Mouse (Mus musculus) cerebellum, postnatal 25 days (tissue): ENCODE results near the gene Sgk2.

ENCODE experiments used
- DNase-seq, 2 experiments: peaks; one replicate each; pipeline ENCODE4 v3.0.0; 2021; ENCODE audit warnings: mixed read lengths in 2 of 2

Gene Sgk2

GRCm38 (mm10) chr2:163061203-163062118 is 74.3 kb downstream of the Sgk2 start:
- no peak for DNase-seq

GRCm38 (mm10) chr2:163062119-163062508 is 75.0 kb downstream of the Sgk2 start:
- no peak for DNase-seq
